9 mouse cellular contexts compared by ENCODE assay signal in the genomic region with DNA sequence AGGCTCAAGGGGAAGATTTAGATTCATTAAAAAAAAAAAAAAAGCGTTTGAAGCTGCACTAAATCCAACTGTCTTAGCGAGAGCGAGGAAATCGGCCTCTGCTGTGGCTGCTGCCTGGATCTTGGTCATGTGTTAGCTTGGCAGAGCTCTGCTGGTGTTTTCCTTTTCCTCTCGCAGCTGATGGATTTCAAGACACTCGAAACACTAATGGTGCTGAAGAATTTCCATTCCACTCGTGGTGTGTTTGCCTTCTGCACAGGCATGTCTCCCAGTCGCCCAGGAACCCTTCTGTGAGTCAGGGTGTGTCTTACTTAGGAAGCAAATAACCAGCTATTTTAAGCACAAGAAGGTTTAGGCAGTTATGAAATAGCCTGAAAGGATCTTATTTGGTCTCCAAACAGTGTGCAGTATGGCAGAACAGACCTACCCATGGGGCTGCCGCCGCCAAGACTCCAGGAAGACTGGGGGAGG. TPM values are rescaled to one million over a fixed set of nuclear protein-coding genes. Genes with fewer than 3 reads are reported as not detected.
DNase-seq lines count a peak whose midpoint lies in the region; ATAC-seq and TF ChIP-seq lines count a peak whose summit lies in the region.
"Had no signal": no experiment of that assay in that cellular context is flagged by ENCODE, and none has a peak within 500 bp of the region (broad histone marks: within the 10 kb centered on the region; RNA-seq: fewer than 3 reads in every experiment).

No protein-coding gene starts in this region.

- no peak for ATAC-seq in neural tube, embryonic 11.5 days (ENCODE audit: insufficient read depth, low FRiP score, low TSS enrichment)
- peak; percentile 56 for ATAC-seq in embryonic facial prominence, embryonic 14.5 days (ENCODE audit: low read depth)
- ATAC-seq in kidney, embryonic 15.5 days (replicated peaks; ENCODE audit: low FRiP score) = peak; percentile 3; the same call in 1 of the 2 replicates
- ATAC-seq in lung, embryonic 16.5 days (ENCODE audit: low read depth) = peak; percentile 91
- ATAC-seq in liver, postnatal 0 days = no peak

- no peak overlapping the region for H3K4me2 ChIP-seq in neural tube, embryonic 11.5 days (ENCODE audit: low read depth)
- peak overlapping the region; percentile 35 for H3K4me2 ChIP-seq in embryonic facial prominence, embryonic 14.5 days (ENCODE audit: low read depth, low read length)
- H3K4me2 ChIP-seq in kidney, embryonic 15.5 days = peak overlapping the region; percentile 17; the same call in 1 of the 2 replicates
- H3K4me2 ChIP-seq in lung, embryonic 16.5 days (ENCODE audit: low read depth, low read length) = peak overlapping the region; percentile 28
- no peak overlapping the region for H3K4me2 ChIP-seq in liver, postnatal 0 days (ENCODE audit: low read depth, low read length)
- H3K4me2 ChIP-seq: limb, embryonic 12.5 days had no signal

- no peak for TF ChIP-seq EP300 in liver, postnatal 0 days (IDR thresholded peaks at IDR 0.05; ENCODE audit: low read depth)

- no peak overlapping the region for H3K9ac ChIP-seq in neural tube, embryonic 11.5 days (ENCODE audit: low read length)
- H3K9ac ChIP-seq in embryonic facial prominence, embryonic 14.5 days (ENCODE audit: low read depth, low read length) = no peak overlapping the region
- no peak overlapping the region for H3K9ac ChIP-seq in kidney, embryonic 15.5 days
- H3K9ac ChIP-seq in lung, embryonic 16.5 days (ENCODE audit: low read length) = 0 out of 2 replicates have a peak overlapping the region, but pooled peaks have one; percentile 35
- no peak overlapping the region for H3K9ac ChIP-seq in liver, postnatal 0 days (replicated peaks)
- H3K9ac ChIP-seq: limb, embryonic 12.5 days had no signal

- no peak for DNase-seq in neural tube, embryonic 11.5 days (ENCODE audit: low spot score)
- DNase-seq in neural tube, embryonic 10.5 days (ENCODE audit: extremely low spot score, low spot score) = no peak
- peak; percentile 72 for DNase-seq in embryonic facial prominence, embryonic 14.5 days (ENCODE audit: low spot score)
- DNase-seq in right cerebral cortex, postnatal 14 days = peak; percentile 26
- DNase-seq in liver, postnatal 0 days = no peak
- no peak for DNase-seq in adrenal gland, postnatal 4 days (ENCODE audit: low spot score in 2 of 2)

- no peaks in the 10 kb centered on the region for H3K9me3 ChIP-seq in neural tube, embryonic 11.5 days (ENCODE audit: control insufficient read depth, low read length)
- no peaks in the 10 kb centered on the region for H3K9me3 ChIP-seq in embryonic facial prominence, embryonic 14.5 days (ENCODE audit: control insufficient read depth, low read length)
- H3K9me3 ChIP-seq in kidney, embryonic 15.5 days (replicated peaks) = no peaks in the 10 kb centered on the region
- no peaks in the 10 kb centered on the region for H3K9me3 ChIP-seq in lung, embryonic 16.5 days (ENCODE audit: control insufficient read depth, low read length)
- no peaks in the 10 kb centered on the region for H3K9me3 ChIP-seq in liver, postnatal 0 days (ENCODE audit: low read length)
- H3K9me3 ChIP-seq: limb, embryonic 12.5 days had no signal

- TF ChIP-seq CTCF in liver, postnatal 0 days (IDR thresholded peaks at IDR 0.05; ENCODE audit: low read depth) = no peak

- WGBS in neural tube, embryonic 11.5 days = 58% methylated on average over 10 of the region's 10 CpGs
- 18% methylated on average over 10 of the region's 10 CpGs for WGBS in embryonic facial prominence, embryonic 14.5 days
- 27% methylated on average over 10 of the region's 10 CpGs for WGBS in kidney, embryonic 15.5 days
- WGBS in lung, embryonic 16.5 days = 36% methylated on average over 10 of the region's 10 CpGs
- WGBS in liver, postnatal 0 days (ENCODE audit: insufficient replicate concordance) = 60% methylated on average over 10 of the region's 10 CpGs

- H3K4me1 ChIP-seq in neural tube, embryonic 11.5 days (ENCODE audit: control insufficient read depth, insufficient read depth, low read length) = peaks cover 10% of the 10 kb centered on the region
- H3K4me1 ChIP-seq in embryonic facial prominence, embryonic 14.5 days (ENCODE audit: control insufficient read depth, insufficient read depth, low read length) = peaks cover 17% of the 10 kb centered on the region
- peaks cover 17% of the 10 kb centered on the region for H3K4me1 ChIP-seq in kidney, embryonic 15.5 days
- H3K4me1 ChIP-seq in lung, embryonic 16.5 days (replicated peaks; ENCODE audit: control insufficient read depth, insufficient read depth, low read length) = no peaks in the 10 kb centered on the region; the same call in 1 of the 2 replicates
- H3K4me1 ChIP-seq in liver, postnatal 0 days (ENCODE audit: insufficient read depth) = 0 out of 2 replicates have a peak, but pooled peaks cover 4% of the 10 kb centered on the region

- H3K27ac ChIP-seq in neural tube, embryonic 11.5 days (ENCODE audit: low read depth, low read length) = 0 out of 2 replicates have a peak overlapping the region, but pooled peaks have one; percentile 20
- H3K27ac ChIP-seq in embryonic facial prominence, embryonic 14.5 days (replicated peaks; ENCODE audit: low read depth, low read length) = peak overlapping the region; percentile 74
- H3K27ac ChIP-seq in kidney, embryonic 15.5 days = peak overlapping the region; percentile 33
- H3K27ac ChIP-seq in lung, embryonic 16.5 days (ENCODE audit: low read length) = peak overlapping the region; percentile 96
- no peak overlapping the region for H3K27ac ChIP-seq in liver, postnatal 0 days (ENCODE audit: low read depth)
- H3K27ac ChIP-seq: limb, embryonic 12.5 days had no signal

- no peaks in the 10 kb centered on the region for H3K27me3 ChIP-seq in neural tube, embryonic 11.5 days (ENCODE audit: control insufficient read depth, insufficient read depth, low read length)
- no peaks in the 10 kb centered on the region for H3K27me3 ChIP-seq in embryonic facial prominence, embryonic 14.5 days (replicated peaks; ENCODE audit: control insufficient read depth, insufficient read depth, low read length)
- H3K27me3 ChIP-seq in kidney, embryonic 15.5 days = no peaks in the 10 kb centered on the region
- H3K27me3 ChIP-seq in lung, embryonic 16.5 days (ENCODE audit: control insufficient read depth, insufficient read depth, low read depth, low read length) = no peaks in the 10 kb centered on the region
- no peaks in the 10 kb centered on the region for H3K27me3 ChIP-seq in liver, postnatal 0 days (ENCODE audit: insufficient read depth, low read length)
- H3K27me3 ChIP-seq: limb, embryonic 12.5 days had no signal

- no peak overlapping the region for H3K4me3 ChIP-seq in neural tube, embryonic 11.5 days (ENCODE audit: low read depth, low read length)
- no peak overlapping the region for H3K4me3 ChIP-seq in embryonic facial prominence, embryonic 14.5 days (ENCODE audit: low read depth, low read length)
- no peak overlapping the region for H3K4me3 ChIP-seq in kidney, embryonic 15.5 days (replicated peaks)
- H3K4me3 ChIP-seq in lung, embryonic 16.5 days (ENCODE audit: low read length) = no peak overlapping the region
- no peak overlapping the region for H3K4me3 ChIP-seq in liver, postnatal 0 days (ENCODE audit: low read depth, low read length)
- H3K4me3 ChIP-seq: limb, embryonic 12.5 days had no signal

- no peaks in the 10 kb centered on the region for H3K36me3 ChIP-seq in neural tube, embryonic 11.5 days (ENCODE audit: control insufficient read depth, insufficient read depth, low read length)
- H3K36me3 ChIP-seq in embryonic facial prominence, embryonic 14.5 days (ENCODE audit: control insufficient read depth, insufficient read depth, low read length) = no peaks in the 10 kb centered on the region
- H3K36me3 ChIP-seq in kidney, embryonic 15.5 days = no peaks in the 10 kb centered on the region
- H3K36me3 ChIP-seq in lung, embryonic 16.5 days (ENCODE audit: control insufficient read depth, insufficient read depth, low read length) = no peaks in the 10 kb centered on the region
- no peaks in the 10 kb centered on the region for H3K36me3 ChIP-seq in liver, postnatal 0 days (replicated peaks; ENCODE audit: insufficient read depth, low read length)
- H3K36me3 ChIP-seq: limb, embryonic 12.5 days had no signal

RNA-seq across cellular contexts. Expression of a gene that starts 1.1 kb away (rescaled TPM):
- 0.12 TPM in 1 of 2 replicates, not detected in the other for polyA plus RNA-seq in neural tube, embryonic 11.5 days (2014; fragmentation: Nextera tagmentation; extraction: Ambion mirVana)
- polyA plus RNA-seq in embryonic facial prominence, embryonic 14.5 days (2014; fragmentation: Nextera tagmentation; extraction: Ambion mirVana) = 0.14 TPM in 1 of 2 replicates, not detected in the other
- polyA plus RNA-seq in kidney, embryonic 15.5 days (2015; fragmentation: Nextera tagmentation; extraction: Ambion mirVana) = not detected in 2 replicates
- polyA plus RNA-seq in lung, embryonic 16.5 days (2015; fragmentation: Nextera tagmentation; extraction: Ambion mirVana) = not detected in 2 replicates
- not detected in 2 replicates for polyA plus RNA-seq in liver, postnatal 0 days (2015; fragmentation: Nextera tagmentation; extraction: Ambion mirVana)
- total RNA-seq in adrenal gland, postnatal 4 days (2021) = 10 to 100 TPM; 23.7 to 24.4 TPM

RNA-seq across cellular contexts. Expression of a gene that starts 29.7 kb away (rescaled TPM):
- polyA plus RNA-seq in neural tube, embryonic 11.5 days (2014; fragmentation: Nextera tagmentation; extraction: Ambion mirVana) = 248 and 259 TPM in 2 replicates
- 203 and 215 TPM in 2 replicates for polyA plus RNA-seq in embryonic facial prominence, embryonic 14.5 days (2014; fragmentation: Nextera tagmentation; extraction: Ambion mirVana)
- 167 and 186 TPM in 2 replicates for polyA plus RNA-seq in kidney, embryonic 15.5 days (2015; fragmentation: Nextera tagmentation; extraction: Ambion mirVana)
- polyA plus RNA-seq in lung, embryonic 16.5 days (2015; fragmentation: Nextera tagmentation; extraction: Ambion mirVana) = 174 and 178 TPM in 2 replicates
- polyA plus RNA-seq in liver, postnatal 0 days (2015; fragmentation: Nextera tagmentation; extraction: Ambion mirVana) = 84.0 and 93.8 TPM in 2 replicates
- 100 to 1,000 TPM; 141 to 143 TPM for total RNA-seq in adrenal gland, postnatal 4 days (2021)

Comparison
In these comparisons a context has a peak if more than half of its experiments do, and no peak if none do; other contexts are left out.
1. ATAC-seq: peak in embryonic facial prominence, embryonic 14.5 days (single experiment), kidney, embryonic 15.5 days (single experiment) and lung, embryonic 16.5 days (single experiment); none in neural tube, embryonic 11.5 days (single experiment) and liver, postnatal 0 days (single experiment).
2. DNase-seq: peak in embryonic facial prominence, embryonic 14.5 days (single experiment) and right cerebral cortex, postnatal 14 days (single experiment); none in neural tube, embryonic 11.5 days (single experiment), neural tube, embryonic 10.5 days (single experiment), liver, postnatal 0 days (single experiment) and adrenal gland, postnatal 4 days (0 of 2).
3. H3K4me2 ChIP-seq: peak in embryonic facial prominence, embryonic 14.5 days (single experiment), kidney, embryonic 15.5 days (single experiment) and lung, embryonic 16.5 days (single experiment); none in neural tube, embryonic 11.5 days (single experiment) and liver, postnatal 0 days (single experiment).